Mouse (Mus musculus) gastrocnemius, adult 18-20 months (tissue): ENCODE data around the gene Poldip3. TPM values are rescaled to one million over a fixed set of nuclear protein-coding genes. Genes with fewer than 3 reads are reported as not detected.
A peak's percentile ranks its signal among the peaks of the same experiment; 100 is the strongest.
"Not testable (repeated sequence)": the region's sequence is repeated elsewhere in the genome, so short reads cannot be mapped to it uniquely, and the experiment has no call there.

Experiments
- DNase-seq: peaks from one replicate; pipeline ENCODE4 v3.0.0; 2021; ENCODE audit warnings: low spot score
- total RNA-seq, 2 experiments: library from RNA; stranded (reverse); gene quantifications; 2 replicates each; pipeline ENCODE4 v1.2.3; 2021

Poldip3 gene
- total RNA-seq, 2 experiments from 2014 or later, result 15.7 to 17.1 TPM

DNA sequence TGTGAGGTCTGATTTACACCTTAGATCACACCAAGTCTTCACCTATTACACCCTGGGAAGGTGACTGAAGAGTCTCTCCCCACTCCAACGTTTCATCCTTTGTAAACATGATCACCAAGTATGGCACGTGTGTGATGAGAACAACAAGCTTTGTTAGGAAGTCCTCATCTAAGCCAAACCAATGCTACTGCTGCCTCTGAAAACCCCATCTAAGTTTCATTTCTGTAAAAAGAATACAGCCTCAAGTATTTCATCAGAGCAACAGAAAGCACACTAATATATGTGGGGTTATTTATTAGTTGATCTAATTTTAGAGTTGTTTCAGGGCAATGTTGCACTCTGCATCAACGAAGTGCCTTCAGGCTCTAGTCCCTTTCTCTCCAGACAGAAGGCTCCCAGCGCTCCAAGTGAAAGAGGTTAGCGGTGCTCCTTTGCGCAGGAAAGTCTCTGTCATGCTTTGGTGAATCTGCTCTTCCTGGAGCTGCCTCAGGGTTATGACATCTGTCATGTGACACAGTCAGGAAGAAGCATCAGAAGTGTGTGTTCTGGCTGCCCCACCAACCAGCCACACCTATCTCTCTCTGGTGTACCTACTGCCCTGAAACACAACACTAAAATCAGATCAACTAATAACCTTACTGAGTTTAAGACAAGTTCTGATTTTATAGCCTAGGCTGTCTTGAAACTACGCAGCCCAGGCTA, 19.5 kb downstream of the Poldip3 start:
- DNase-seq, result no peak

DNA sequence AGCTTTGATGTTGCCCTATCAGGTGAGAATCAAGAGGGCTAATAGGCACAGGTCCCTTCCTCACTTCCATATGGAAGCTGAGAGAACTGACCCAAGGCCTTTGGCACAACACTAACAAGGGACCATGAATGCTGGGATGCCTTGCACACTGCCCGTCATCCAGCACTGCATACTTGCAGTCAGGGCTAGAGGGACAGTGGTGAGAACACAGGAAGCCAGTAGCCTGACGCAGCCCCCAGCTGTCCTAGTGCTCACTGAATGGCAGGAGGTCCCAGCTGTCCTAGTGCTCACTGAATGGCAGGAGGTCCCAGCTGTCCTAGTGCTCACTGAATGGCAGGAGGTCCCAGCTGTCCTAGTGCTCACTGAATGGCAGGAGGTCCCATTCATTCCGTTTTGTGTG, 22.1 kb downstream of the Poldip3 start:
- not testable (repeated sequence) for DNase-seq

DNA sequence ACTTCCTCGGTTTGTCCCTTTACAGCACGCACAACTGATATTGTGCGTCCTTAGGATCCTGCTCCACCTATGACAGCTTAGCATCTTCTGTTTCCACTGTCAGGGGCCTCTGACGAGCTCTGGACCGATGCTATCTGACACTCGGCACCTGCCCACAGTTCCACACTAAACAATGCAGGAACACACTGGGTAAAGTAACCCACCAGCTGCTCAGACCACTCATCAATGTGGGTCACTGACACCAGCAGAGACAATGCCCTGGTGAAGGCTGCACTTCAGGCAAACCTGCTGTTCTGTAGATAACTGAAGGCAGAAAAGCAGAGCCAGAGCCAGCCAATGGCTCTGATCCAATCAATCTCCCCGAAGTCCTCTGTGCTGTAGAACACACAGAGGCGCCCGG, 22.6 kb downstream of the Poldip3 start:
- no peak for DNase-seq

DNA sequence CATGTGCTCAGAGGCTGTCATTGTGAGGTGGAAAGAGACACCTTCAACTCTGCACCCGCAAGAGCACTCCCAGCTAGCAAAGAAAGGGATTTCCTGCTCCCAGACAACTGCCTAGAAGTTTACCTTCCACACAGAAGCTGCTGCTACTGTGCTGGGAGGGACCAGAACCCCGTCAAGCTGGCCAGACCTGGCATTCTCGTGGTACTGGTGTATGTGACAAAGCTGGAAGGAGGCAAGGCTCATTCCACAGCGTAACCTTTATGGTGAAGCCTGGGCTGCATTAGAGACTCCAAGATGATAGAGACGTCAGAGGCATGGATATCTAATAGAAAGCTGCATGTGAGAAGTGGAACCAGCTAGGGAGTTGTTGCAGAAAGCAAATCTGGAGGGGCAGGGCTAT, 24.6 kb downstream of the Poldip3 start:
- DNase-seq, result no peak

DNA sequence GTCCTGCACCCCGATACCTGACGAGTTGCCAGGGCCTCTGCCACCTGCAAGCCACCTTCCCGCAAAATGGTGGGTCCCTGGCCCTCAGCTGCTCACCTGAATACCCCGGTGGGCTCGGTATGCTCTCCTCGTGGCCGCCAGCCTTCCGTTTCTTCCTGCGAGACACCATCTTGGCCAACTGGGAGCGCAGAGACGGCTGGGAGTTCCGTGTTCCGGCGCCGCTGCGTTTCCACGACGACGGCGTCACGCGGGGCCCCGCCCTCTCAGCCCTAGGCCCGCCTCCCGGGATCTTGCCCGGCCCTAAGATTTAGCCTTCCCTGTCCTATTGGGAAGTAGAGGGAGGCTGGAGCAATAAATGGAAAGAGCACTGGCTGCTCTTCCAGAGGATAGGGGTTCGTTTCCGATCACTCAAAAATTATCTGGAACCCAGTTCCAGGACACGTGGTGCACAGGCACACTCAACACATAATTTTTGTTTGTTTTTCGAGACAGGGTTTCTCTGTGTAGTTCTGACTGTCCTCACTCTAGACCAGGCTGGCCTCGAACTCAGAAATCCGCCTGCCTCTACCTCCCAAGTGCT, 26.5 kb downstream of the Poldip3 start, which contains the start of gene Rrp7a:
Gene Rrp7a (minus strand): TSS at position 236 of the 580 bp plus-strand sequence.
- DNase-seq, result peak; percentile 95

DNA sequence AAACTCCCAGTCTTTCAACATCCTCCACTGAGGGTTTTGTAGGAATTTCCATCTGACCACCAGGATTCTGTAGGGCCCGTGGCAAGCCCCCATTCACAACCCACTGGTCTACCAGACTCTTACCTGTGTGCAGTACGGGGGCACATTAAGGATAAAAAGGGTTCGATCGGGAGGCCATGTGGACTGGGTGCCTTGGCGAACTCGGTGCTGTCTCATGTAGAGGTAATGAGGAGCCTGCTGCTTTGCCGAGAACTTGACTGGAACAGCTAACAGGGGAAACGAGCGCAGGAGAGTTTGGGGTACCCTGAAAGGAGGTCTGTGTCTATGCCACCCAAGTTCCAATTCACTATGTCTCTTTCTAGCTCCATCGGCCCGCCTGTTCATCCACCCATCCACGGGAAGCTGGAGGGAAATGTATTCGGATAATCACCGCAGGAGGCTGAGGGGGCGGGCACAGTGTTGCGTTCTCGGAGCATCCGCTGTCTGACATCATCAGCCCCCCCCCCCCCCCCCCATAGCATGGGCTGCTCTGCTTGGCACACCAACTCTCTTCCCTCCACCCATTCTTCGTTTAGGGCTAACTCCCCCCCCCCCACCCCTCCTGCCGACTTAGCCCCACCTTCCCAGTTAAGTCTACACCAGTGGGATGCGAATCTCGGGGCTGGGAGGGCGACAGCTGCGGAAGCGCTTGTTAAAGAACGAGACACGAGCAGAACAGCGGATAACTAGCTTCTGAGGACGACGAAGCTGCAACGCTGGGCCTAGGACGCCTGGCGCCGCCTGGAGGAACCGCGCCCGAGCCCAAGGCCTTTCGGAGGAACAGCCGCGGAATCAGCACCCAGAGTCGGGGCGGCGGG, 27.2 kb downstream of the Poldip3 start:
- DNase-seq, result no peak

DNA sequence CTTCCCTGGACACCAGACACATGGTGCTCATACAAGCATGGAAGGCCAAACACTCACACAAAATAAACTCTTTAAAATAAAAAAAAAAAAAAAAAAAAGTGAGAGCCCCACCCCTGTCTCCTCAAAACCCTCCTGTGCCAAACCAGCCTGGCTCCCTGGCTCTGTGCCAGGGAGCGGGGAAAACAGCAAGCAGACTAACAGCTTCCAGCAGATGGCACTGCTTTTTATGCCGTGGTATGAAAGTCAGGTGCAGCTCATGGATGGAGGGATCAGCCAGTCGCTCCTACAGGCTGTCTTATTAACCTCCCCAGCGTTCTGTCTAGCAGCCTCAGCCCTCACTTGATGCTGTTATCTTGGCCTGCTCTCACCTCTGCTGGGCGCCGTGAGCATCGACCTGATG, 30.8 kb downstream of the Poldip3 start:
- DNase-seq, result no peak

DNA sequence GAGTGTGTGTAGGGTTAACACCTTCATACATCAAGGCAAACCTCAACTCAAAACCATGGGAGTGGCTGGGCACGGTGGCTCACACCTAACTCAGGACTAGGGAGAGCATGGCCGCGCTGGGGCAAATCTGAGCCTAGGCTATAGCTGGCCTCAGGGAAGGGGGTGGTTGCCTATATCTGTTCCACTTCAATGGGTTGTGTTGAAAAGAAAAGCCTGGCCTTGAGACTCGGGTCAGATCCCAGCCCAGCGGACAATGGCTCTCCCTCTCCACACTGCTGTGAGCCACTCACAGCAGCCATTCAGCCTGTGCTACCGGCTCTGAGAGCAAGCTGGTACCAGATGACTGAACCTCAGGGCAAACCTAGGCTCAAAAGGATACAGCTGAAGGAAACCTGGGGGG, 34.1 kb downstream of the Poldip3 start:
- no peak for DNase-seq

DNA sequence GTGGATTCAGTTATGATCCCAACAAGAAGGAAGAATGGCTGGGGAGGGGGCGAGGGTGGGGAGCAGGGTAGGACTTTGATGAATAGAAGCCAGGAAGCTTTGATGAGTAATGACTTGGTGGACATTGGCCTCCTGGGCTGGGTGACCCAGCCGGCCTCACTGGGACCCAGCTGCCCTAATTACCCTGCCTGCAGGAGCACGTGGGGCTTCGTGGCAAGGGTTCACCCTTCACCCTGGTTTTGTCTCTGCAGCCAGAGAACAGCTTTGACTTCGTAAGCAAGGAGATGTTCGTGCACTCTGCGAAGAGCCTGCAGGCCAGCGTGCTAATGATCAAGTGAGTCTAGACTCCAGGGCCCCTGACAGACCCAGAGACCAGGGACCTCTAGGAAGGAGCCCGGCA, 35.1 kb downstream of the Poldip3 start:
- no peak for DNase-seq

DNA sequence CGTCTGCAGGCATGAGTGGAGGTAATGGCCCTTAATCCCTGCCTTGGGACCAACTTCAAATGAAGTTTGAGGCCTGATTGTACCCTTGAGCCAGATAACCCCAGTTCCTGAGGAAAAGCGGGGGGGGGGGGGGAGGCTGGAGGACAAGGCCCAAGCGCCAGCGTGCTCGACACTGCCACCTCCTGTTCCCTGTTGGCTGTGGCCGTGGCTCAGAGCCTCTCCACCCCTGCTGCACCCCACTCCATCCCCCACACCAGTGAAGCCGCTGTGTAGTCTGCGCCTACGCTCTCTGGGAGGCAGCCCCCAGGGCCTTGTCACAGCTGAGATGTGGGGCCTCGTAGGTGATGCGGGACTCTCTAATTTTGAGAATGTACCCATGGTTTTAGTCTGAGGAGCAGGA, 36.3 kb downstream of the Poldip3 start:
- peak; percentile 71 for DNase-seq

DNA sequence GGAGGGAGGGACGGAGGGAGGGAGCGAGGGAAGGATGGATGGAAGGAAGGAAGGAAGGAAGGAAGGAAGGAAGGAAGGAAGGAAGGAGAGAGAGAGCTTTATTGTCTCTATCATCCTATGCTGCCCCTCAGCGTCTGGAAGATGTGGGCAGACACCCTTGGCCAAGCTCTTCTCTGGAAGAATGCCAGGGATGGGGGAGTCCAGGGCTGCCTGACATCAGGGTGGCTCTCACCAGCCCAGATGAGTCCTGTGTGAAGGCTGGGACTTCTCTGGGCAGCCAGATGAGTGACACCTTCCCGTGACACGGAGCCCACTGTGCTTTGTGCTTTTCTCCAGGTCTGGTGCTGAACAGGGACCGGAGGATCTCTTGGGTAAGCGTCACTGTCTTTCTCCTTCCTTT, 37.3 kb downstream of the Poldip3 start:
- no peak for DNase-seq

DNA sequence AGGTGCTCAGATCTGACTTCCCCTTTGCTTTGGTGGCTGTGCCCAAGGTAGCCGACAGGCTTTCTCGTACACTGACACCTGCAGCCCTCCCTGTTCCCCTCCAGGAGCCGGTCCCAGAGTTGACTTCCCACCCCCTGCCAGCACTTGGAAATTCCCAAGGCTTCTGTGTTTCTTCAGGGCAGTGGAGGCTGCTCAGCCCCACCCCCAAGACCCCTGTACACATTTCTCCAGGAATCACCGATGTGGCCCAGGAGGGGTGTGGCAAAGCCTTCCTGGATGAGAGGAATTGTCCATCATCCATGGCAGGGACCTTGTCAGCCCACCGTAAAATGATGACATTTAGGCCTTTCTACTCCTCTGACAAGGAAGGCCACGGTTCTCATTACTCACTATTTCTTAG, 37.9 kb downstream of the Poldip3 start:
- no peak for DNase-seq

DNA sequence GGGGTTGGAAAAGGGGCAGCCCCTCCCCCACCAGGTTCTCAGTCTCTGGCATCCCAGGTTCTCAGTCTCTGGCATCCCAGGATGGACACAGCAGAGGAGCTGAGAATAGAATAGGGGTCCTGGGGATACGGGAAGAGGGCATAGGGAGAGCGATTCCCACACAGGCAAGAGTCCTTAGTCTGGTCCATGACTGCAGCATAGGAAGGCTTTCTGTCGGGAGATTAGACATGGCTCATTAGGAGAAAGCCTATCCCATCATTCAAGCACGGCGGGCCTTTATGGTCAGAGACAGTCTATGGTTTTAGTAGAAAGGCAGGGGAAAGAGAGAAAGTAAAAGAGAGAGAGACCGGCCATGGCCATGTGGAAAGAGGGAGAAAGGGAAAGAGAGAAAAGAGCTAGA, 41.4 kb downstream of the Poldip3 start:
- no peak for DNase-seq

DNA sequence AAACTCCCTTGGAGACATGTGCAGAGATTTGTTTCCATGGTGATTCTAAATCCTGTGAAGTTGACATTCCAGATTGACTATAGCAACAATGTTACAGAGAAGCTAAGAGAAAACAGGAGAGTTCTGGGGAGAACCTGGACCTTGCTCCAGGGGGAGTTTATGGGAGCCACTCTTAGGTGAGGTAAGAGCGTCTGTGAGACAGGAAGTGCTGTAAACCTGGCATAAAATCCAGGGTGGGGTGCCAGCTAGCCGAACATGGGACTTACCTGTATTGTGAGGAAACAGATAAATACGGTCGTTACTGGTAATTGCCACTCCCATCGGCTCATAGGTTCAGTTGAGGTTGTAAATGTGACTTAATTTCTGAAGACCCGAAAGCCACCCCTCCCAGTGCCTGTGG, 42.8 kb downstream of the Poldip3 start:
- no peak for DNase-seq

DNA sequence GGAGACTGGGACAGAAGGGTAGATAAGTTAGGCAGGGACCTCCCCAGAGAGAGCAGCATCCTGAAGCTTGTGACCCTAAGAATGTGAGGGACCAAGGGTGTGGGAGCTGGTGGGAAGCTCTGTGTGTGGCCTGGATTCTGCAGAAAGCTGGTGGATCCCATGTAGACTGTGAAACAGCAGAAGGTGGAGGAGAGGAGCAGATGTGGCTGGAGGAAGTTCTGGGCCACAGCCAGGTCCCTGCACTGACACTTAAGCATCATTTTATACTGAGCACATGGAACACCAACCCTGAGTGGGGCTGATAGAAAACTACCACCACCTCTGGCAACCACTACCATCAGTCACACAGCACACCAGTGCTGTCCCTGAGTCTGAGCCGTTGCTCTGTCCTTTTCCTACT, 46.1 kb downstream of the Poldip3 start:
- DNase-seq, result no peak

DNA sequence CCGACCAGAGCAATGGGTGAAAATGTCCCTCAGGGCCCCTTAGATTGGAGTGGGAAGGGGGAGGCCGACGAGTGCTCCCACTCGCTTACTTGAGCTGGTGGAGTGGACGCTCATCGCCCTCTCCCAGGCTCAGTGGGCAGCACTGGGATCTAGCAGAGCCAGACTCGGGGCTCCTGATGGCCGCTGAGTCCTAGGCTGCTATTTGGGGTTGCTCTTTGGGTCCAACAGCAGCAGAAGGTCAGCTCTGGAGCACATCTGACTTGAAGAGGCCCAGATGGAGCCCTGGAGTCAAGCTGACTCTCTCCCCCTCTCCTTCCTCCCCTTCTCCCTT, 48.9 kb downstream of the Poldip3 start:
- no peak for DNase-seq

DNA sequence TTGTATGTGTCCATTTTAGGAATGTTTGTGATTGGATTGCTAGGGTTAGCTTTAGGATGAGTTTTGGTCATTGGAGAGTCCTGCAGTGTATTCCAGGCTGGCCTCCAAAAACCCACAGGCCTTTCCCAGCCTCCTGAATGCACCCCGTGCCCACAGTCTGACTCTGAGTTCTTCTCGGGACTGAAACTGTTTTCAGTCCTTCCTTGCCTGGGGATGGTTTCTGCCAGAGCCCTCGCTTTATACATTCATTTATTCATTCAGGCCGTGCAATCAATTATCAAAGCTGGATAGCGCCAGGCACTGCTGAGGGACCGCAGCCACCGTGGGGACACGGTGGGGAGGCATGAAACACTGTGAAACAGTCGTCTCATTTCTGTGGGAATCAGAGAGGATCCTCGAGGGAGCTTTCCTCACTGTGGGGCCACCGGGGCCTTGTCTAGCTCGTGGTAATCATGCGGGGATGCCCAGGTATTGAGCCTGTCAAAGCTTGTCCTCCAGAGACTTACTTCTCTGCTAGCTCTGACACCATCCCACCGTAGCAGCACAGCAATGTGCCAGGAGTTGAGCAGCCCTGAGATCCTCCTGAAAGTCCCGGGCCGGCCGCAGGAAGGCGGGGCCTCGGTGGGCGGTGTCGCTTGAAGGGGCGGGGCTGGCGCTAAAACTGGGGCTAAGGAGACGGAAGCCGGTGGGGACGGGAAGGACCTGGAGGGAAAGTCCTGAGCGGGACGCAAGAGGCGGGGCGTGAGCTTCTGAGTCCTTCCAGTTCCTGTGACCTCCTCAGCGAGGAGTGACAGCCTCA, 49.5 kb downstream of the Poldip3 start:
- DNase-seq, result peak; percentile 95

DNA sequence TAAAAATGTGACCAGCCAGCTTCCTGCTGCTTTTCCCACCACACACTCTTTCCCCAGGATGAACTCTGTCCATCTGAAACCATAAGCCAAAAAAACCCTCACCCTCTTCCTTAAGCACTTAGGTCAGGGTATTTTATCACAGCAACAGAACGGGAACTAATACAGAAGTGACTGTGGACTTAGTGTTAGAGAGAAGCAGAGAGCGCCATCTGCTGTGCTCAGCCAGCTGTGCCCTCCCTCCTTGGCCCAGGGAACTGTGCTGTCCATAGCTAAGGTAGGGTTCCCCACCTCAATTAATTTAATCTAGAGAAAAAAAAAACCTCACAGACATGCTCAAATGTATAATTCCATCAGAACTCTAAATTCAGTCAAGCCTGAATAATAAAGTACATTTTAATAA, 53.2 kb downstream of the Poldip3 start:
- DNase-seq, result no peak

DNA sequence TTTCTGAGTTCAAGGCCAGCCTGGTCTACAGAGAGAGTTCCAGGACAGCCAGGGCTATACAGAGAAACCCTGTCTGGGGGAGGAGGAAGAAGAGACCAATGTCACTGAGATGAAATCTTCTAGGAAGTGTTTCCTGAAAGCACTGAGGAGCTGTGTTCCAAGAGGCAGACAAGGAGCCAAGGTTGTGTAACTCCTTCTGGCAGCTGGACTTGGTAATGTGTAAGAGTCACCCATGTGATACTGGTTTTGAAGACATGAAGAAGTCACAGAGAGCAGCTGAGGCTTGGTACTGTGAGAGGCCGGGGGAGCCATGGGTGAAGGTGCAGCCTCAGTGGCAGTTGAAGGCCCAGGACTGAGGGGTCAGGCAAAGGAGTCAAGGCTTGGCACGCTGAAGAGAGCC, 55.5 kb downstream of the Poldip3 start:
- DNase-seq, result peak; percentile 71

DNA sequence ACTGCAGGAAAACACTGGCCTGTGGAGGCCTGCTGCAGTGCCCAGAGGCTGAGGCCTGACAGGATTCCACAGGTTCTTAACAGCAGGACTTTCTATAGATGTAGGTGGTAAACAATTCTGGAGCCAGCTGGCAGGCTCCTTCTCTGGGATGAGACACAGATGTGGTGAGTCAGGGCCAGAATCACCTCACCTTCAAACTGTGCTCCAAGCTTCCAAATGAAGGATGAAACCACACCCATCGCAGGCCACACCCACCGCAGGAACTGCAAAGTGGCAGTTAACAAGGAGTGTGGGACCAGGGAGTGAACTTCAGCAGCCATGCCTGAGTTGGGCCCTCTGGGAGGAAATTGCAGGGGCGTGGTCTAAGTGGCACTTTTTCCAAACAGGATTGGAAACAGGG, 58.3 kb downstream of the Poldip3 start:
- no peak for DNase-seq

DNA sequence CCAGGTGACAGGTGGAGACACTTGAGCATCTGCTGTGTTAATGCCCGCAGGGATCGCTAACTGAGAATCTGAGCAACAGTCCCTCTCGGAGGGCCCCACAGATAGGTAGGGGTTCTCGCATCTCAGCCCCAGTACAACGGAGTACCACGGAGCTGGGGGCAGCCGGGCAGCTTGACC, 59.9 kb downstream of the Poldip3 start, which contains the start of gene Serhl:
Gene Serhl (plus strand): TSS at position 78 of the 177 bp plus-strand sequence.
- DNase-seq, result no peak
